In the genomic region with DNA sequence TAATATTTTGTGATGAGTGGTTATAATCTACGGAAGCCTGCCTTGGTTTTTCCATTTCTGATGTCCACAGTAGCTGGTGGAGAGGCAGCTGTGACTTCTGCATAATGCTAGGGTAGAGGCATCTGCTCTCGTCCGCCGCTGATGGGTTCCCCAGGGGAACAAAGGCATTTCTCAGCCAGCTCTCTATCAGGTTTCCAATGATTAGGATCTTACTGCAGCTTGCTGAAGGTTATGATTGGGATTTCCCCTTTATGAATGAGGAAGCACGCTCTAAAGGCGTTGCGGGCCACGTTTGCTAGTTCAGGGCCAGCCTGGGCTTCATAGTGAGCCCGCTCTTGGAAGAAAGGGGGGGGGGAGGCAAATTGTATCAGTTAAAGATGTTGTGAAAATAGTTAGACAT, we compare ENCODE assay signal across 10 mouse cellular contexts. TPM values are rescaled to one million over a fixed set of nuclear protein-coding genes. Genes with fewer than 3 reads are reported as not detected.
A peak's percentile ranks its signal among the peaks of the same experiment; 100 is the strongest.
DNase-seq lines count a peak whose midpoint lies in the region; ATAC-seq and TF ChIP-seq lines count a peak whose summit lies in the region.
"Had no signal": no experiment of that assay in that cellular context is flagged by ENCODE, and none has a peak within 500 bp of the region (broad histone marks: within the 10 kb centered on the region; RNA-seq: fewer than 3 reads in every experiment).

No protein-coding gene starts in this region.

- WGBS in heart, postnatal 0 days, result 66% methylated on average over 9 of the region's 9 CpGs
- 57% methylated on average over 9 of the region's 9 CpGs for WGBS in hindbrain, embryonic 16.5 days
- WGBS in midbrain, postnatal 0 days, result 66% methylated on average over 9 of the region's 9 CpGs

- no peak for TF ChIP-seq CTCF in heart, postnatal 0 days (IDR thresholded peaks at IDR 0.05; ENCODE audit: low read depth)
- TF ChIP-seq CTCF in midbrain, postnatal 0 days (IDR thresholded peaks at IDR 0.05), result no peak

- no peak for DNase-seq in heart, postnatal 0 days (ENCODE audit: low spot score)
- DNase-seq in heart, postnatal 36 days, result no peak
- DNase-seq in midbrain, postnatal 0 days (ENCODE audit: low spot score), result no peak
- DNase-seq in T-cell, adult 2 months (ENCODE audit: low spot score), result no peak
- DNase-seq in cerebellum, adult 11 months, result no peak

- peaks cover 26% of the 10 kb centered on the region for H3K4me1 ChIP-seq in heart, postnatal 0 days (ENCODE audit: control insufficient read depth, insufficient read depth)
- peaks cover 30% of the 10 kb centered on the region for H3K4me1 ChIP-seq in hindbrain, embryonic 16.5 days (ENCODE audit: control insufficient read depth, insufficient read depth, low read depth, low read length)
- H3K4me1 ChIP-seq in midbrain, postnatal 0 days (ENCODE audit: insufficient read depth, low read length), result peaks cover 9% of the 10 kb centered on the region; the same call in 1 of the 2 replicates

- no peaks in the 10 kb centered on the region for H3K27me3 ChIP-seq in heart, postnatal 0 days (ENCODE audit: control insufficient read depth, insufficient read depth, low read length)
- no peaks in the 10 kb centered on the region for H3K27me3 ChIP-seq in hindbrain, embryonic 16.5 days (replicated peaks; ENCODE audit: control insufficient read depth, insufficient read depth, low read length)
- no peaks in the 10 kb centered on the region for H3K27me3 ChIP-seq in midbrain, postnatal 0 days (ENCODE audit: insufficient read depth, low read length)

- intact Hi-C loops in heart, postnatal 36 days (cut with DNase I), result loop anchor here (10.0 kb wide), 2 partner anchors 1202 to 1902 kb away; partner anchors contain the start of genes Foxo1 and Setd7

- H3K9me3 ChIP-seq in heart, postnatal 0 days (replicated peaks; ENCODE audit: control insufficient read depth, low read length), result no peaks in the 10 kb centered on the region
- H3K9me3 ChIP-seq in hindbrain, embryonic 16.5 days (ENCODE audit: control insufficient read depth, low read length), result no peaks in the 10 kb centered on the region
- no peaks in the 10 kb centered on the region for H3K9me3 ChIP-seq in midbrain, postnatal 0 days (ENCODE audit: low read length)

- H3K4me2 ChIP-seq in heart, postnatal 0 days (ENCODE audit: low read depth, low read length), result peak overlapping the region; percentile 15; the same call in 1 of the 2 replicates
- peak overlapping the region; percentile 32 for H3K4me2 ChIP-seq in hindbrain, embryonic 16.5 days (ENCODE audit: low read length)
- H3K4me2 ChIP-seq in midbrain, postnatal 0 days (ENCODE audit: low read depth, low read length, poor library complexity, severe bottlenecking), result peak overlapping the region; percentile 0; the same call in 1 of the 2 replicates

- no peak for ATAC-seq in heart, postnatal 0 days (ENCODE audit: insufficient read depth, low read depth)
- peak; percentile 15 for ATAC-seq in common myeloid progenitor, adult 5-6 weeks (replicated peaks; ENCODE audit: low read depth, poor library complexity, severe bottlenecking)
- no peak for ATAC-seq in hindbrain, embryonic 16.5 days
- ATAC-seq in midbrain, postnatal 0 days (ENCODE audit: low FRiP score), result no peak
- ATAC-seq in erythroid progenitor cell, adult 5-6 weeks (replicated peaks; ENCODE audit: low FRiP score, poor library complexity, severe bottlenecking), result no peak

- no peak overlapping the region for H3K4me3 ChIP-seq in heart, postnatal 0 days (ENCODE audit: low read depth, low read length)
- no peak overlapping the region for H3K4me3 ChIP-seq in hindbrain, embryonic 16.5 days (ENCODE audit: low read length)
- no peak overlapping the region for H3K4me3 ChIP-seq in midbrain, postnatal 0 days (ENCODE audit: low read depth, low read length)

- peaks cover 18% of the 10 kb centered on the region for H3K36me3 ChIP-seq in heart, postnatal 0 days (replicated peaks; ENCODE audit: control insufficient read depth, insufficient read depth, low read length)
- peaks cover 8% of the 10 kb centered on the region for H3K36me3 ChIP-seq in hindbrain, embryonic 16.5 days (ENCODE audit: control insufficient read depth, insufficient read depth, low read length)
- peaks cover 9% of the 10 kb centered on the region; the same call in 1 of the 2 replicates for H3K36me3 ChIP-seq in midbrain, postnatal 0 days (ENCODE audit: insufficient read depth, low read length)

- H3K9ac ChIP-seq in heart, postnatal 0 days (replicated peaks; ENCODE audit: low read depth, low read length), result no peak overlapping the region
- no peak overlapping the region for H3K9ac ChIP-seq in hindbrain, embryonic 16.5 days (ENCODE audit: low read depth, low read length)
- no peak overlapping the region for H3K9ac ChIP-seq in midbrain, postnatal 0 days (replicated peaks; ENCODE audit: low read length, poor library complexity, severe bottlenecking)

- TF ChIP-seq EP300 in heart, postnatal 0 days (IDR thresholded peaks at IDR 0.05; ENCODE audit: low read depth), result no peak

- no peak overlapping the region for H3K27ac ChIP-seq in heart, postnatal 0 days (ENCODE audit: low read depth)
- H3K27ac ChIP-seq in hindbrain, embryonic 16.5 days (ENCODE audit: low read depth, low read length), result no peak overlapping the region
- H3K27ac ChIP-seq in midbrain, postnatal 0 days (ENCODE audit: low read depth, low read length), result no peak overlapping the region

RNA-seq across cellular contexts. Expression of gene Proser1, which starts 3.0 kb away (rescaled TPM):
- total RNA-seq in heart, postnatal 0 days (2014; rRNA removed; ENCODE audit: low replicate concordance), result 2.4 and 4.3 TPM in 2 replicates
- 8.2 and 8.6 TPM in 2 replicates for polyA plus RNA-seq in heart, postnatal 0 days (2015; fragmentation: Nextera tagmentation; extraction: Ambion mirVana)
- total RNA-seq in heart, postnatal 36 days (2021), result 10 to 100 TPM in 1 of 2 experiments, 1 to 10 TPM in 1; 7.6 to 11.0 TPM
- 6.7 and 10.4 TPM in 2 replicates for total RNA-seq in common myeloid progenitor, adult 5-6 weeks (2017)
- polyA plus RNA-seq in hindbrain, embryonic 16.5 days (2015; fragmentation: Nextera tagmentation; extraction: Ambion mirVana), result 13.5 and 16.1 TPM in 2 replicates
- total RNA-seq in midbrain, postnatal 0 days (2014; rRNA removed), result 4.6 and 4.9 TPM in 2 replicates
- polyA plus RNA-seq in midbrain, postnatal 0 days (2015; fragmentation: Nextera tagmentation; extraction: Ambion mirVana), result 10.7 and 15.1 TPM in 2 replicates
- total RNA-seq in erythroid progenitor cell, adult 5-6 weeks (2015; ENCODE audit: low replicate concordance), result 8.6 and 10.1 TPM in 2 replicates
- 5.6 and 9.7 TPM in 2 replicates for total RNA-seq in erythroid progenitor cell, adult 5-6 weeks (2017; ENCODE audit: low replicate concordance)

RNA-seq across cellular contexts. Expression of gene Nhlrc3, which starts 3.3 kb away (rescaled TPM):
- total RNA-seq in heart, postnatal 0 days (2014; rRNA removed; ENCODE audit: low replicate concordance), result 4.9 and 5.1 TPM in 2 replicates
- polyA plus RNA-seq in heart, postnatal 0 days (2015; fragmentation: Nextera tagmentation; extraction: Ambion mirVana), result 4.0 and 4.2 TPM in 2 replicates
- 1 to 10 TPM; 5.5 to 6.6 TPM for total RNA-seq in heart, postnatal 36 days (2021)
- total RNA-seq in common myeloid progenitor, adult 5-6 weeks (2017), result 9.4 and 9.8 TPM in 2 replicates
- polyA plus RNA-seq in hindbrain, embryonic 16.5 days (2015; fragmentation: Nextera tagmentation; extraction: Ambion mirVana), result 8.1 and 9.3 TPM in 2 replicates
- 13.1 and 16.9 TPM in 2 replicates for total RNA-seq in midbrain, postnatal 0 days (2014; rRNA removed)
- polyA plus RNA-seq in midbrain, postnatal 0 days (2015; fragmentation: Nextera tagmentation; extraction: Ambion mirVana), result 8.0 and 9.0 TPM in 2 replicates
- total RNA-seq in erythroid progenitor cell, adult 5-6 weeks (2015; ENCODE audit: low replicate concordance), result 2.5 TPM in 2 replicates
- total RNA-seq in erythroid progenitor cell, adult 5-6 weeks (2017; ENCODE audit: low replicate concordance), result 7.1 and 7.5 TPM in 2 replicates

RNA-seq across cellular contexts. Expression of gene Stoml3, which starts 22.0 kb away (rescaled TPM):
- 1.6 TPM in 1 of 2 replicates, not detected in the other for total RNA-seq in heart, postnatal 0 days (2014; rRNA removed; ENCODE audit: low replicate concordance)
- polyA plus RNA-seq in heart, postnatal 0 days (2015; fragmentation: Nextera tagmentation; extraction: Ambion mirVana), result not detected in 2 replicates
- total RNA-seq in heart, postnatal 36 days (2021), result not detected
- not detected in 2 replicates for total RNA-seq in common myeloid progenitor, adult 5-6 weeks (2017)
- polyA plus RNA-seq in hindbrain, embryonic 16.5 days (2015; fragmentation: Nextera tagmentation; extraction: Ambion mirVana), result 0.09 TPM in 1 of 2 replicates, not detected in the other
- total RNA-seq in midbrain, postnatal 0 days (2014; rRNA removed), result 0.14 and 0.93 TPM in 2 replicates
- polyA plus RNA-seq in midbrain, postnatal 0 days (2015; fragmentation: Nextera tagmentation; extraction: Ambion mirVana), result 0.38 TPM in 1 of 2 replicates, not detected in the other
- not detected in 2 replicates for total RNA-seq in erythroid progenitor cell, adult 5-6 weeks (2015; ENCODE audit: low replicate concordance)
- 0.30 TPM in 1 of 2 replicates, not detected in the other for total RNA-seq in erythroid progenitor cell, adult 5-6 weeks (2017; ENCODE audit: low replicate concordance)
- polyA plus RNA-seq: embryonic facial prominence, embryonic 11.5 days; large intestine, adult 2 months had no signal
